Mouse (Mus musculus) layer of hippocampus, postnatal 14 days (tissue): ENCODE measurements at regions not wholly inside any gene's neighbourhood (a gene's known extent, or its start where the extent isn't known, plus 50 kb on each side); places are given as distances from the start of the nearest gene placed in this dataset.
"Not testable (repeated sequence)": the region's sequence is repeated elsewhere in the genome, so short reads cannot be mapped to it uniquely, and the experiment has no call there.

ENCODE experiments used
- DNase-seq, 2 experiments: peaks; one replicate each; pipeline ENCODE4 v3.0.0; 2021 to 2022; ENCODE audit warnings: low spot score in 2 of 2, mixed read lengths in 1 of 2

- DNase-seq, result no peak
Observed at GRCm38 (mm10) chr1:150160314-150160713, 60.5 kb downstream of the Ptgs2 start.

GRCm38 (mm10) chr1:150164890-150165596 lies 65.2 kb downstream of the Ptgs2 start:
- peak in 1 of 2 experiments; percentile 4 for DNase-seq

- no peak for DNase-seq
Observed at GRCm38 (mm10) chr1:150165597-150165973, 65.8 kb downstream of the Ptgs2 start.

GRCm38 (mm10) chr1:150167172-150167571 lies 67.3 kb downstream of the Ptgs2 start:
- no peak for DNase-seq

GRCm38 (mm10) chr1:150174204-150174603 lies 74.4 kb downstream of the Ptgs2 start:
- DNase-seq, result no peak

GRCm38 (mm10) chr1:150177029-150177740 lies 77.4 kb downstream of the Ptgs2 start:
- DNase-seq, result no peak

GRCm38 (mm10) chr1:150202022-150202421 lies 102.2 kb downstream of the Ptgs2 start:
- DNase-seq, result no peak

GRCm38 (mm10) chr1:150212454-150212853 lies 106.8 kb upstream of the Pdc start:
- no peak for DNase-seq

GRCm38 (mm10) chr1:150216672-150217071 lies 102.5 kb upstream of the Pdc start:
- DNase-seq, result no peak

GRCm38 (mm10) chr1:150218802-150219201 lies 100.4 kb upstream of the Pdc start:
- no peak for DNase-seq

GRCm38 (mm10) chr1:150225529-150225928 lies 93.7 kb upstream of the Pdc start:
- no peak for DNase-seq

- DNase-seq, result not testable (repeated sequence)
Observed at GRCm38 (mm10) chr1:150239504-150239903, 79.7 kb upstream of the Pdc start.

- no peak for DNase-seq
Observed at GRCm38 (mm10) chr1:150240110-150240509, 79.1 kb upstream of the Pdc start.

- no peak for DNase-seq
Observed at GRCm38 (mm10) chr1:150241153-150241552, 78.1 kb upstream of the Pdc start.

GRCm38 (mm10) chr1:150242108-150242507 lies 77.1 kb upstream of the Pdc start:
- no peak for DNase-seq

- no peak for DNase-seq
Observed at GRCm38 (mm10) chr1:150244916-150245315, 74.3 kb upstream of the Pdc start.

- no peak for DNase-seq
Observed at GRCm38 (mm10) chr1:150251422-150251821, 67.8 kb upstream of the Pdc start.

- DNase-seq, result no peak
Observed at GRCm38 (mm10) chr1:150251876-150252275, 67.3 kb upstream of the Pdc start.

- no peak for DNase-seq
Observed at GRCm38 (mm10) chr1:150257596-150257995, 61.6 kb upstream of the Pdc start.

GRCm38 (mm10) chr1:150260355-150260754 lies 58.9 kb upstream of the Pdc start:
- no peak for DNase-seq

- DNase-seq, result peak in 1 of 2 experiments; percentile 42
Observed at GRCm38 (mm10) chr1:150266502-150266901, 52.7 kb upstream of the Pdc start.

GRCm38 (mm10) chr1:150267003-150267402 lies 52.2 kb upstream of the Pdc start:
- no peak for DNase-seq
